Mouse (Mus musculus): ENCODE results near the gene Msi2. TPM values are rescaled to one million over a fixed set of nuclear protein-coding genes. Genes with fewer than 3 reads are reported as not detected.
A peak's percentile ranks its signal among the peaks of the same experiment; 100 is the strongest.

Gene Msi2
- polyA plus RNA-seq, 1 experiment from 2014 or later, result 21.3 TPM

GRCm38 (mm10) chr11:88299345-88299744 lies 419.0 kb downstream of the Msi2 start:
- Histone ChIP-seq H3K4me1 (peaks cover 17% of the 10 kb centered on the region), H3K27me3 (peaks cover 46% of the 10 kb centered on the region), H3K36me3 (no peaks in the 10 kb centered on the region), H3K4me2 (replicated peaks) (no peak overlapping the region), H3K9ac (no peak overlapping the region), H3K9me3 (no peaks in the 10 kb centered on the region), H3K4me3 (no peak overlapping the region), H3K27ac (no peak overlapping the region)
- 80% methylated on average over 4 of the region's 4 CpGs for WGBS
- ATAC-seq (ENCODE audit: low FRiP score, low read depth), result no peak

- no peaks in the 10 kb centered on the region for H3K36me3 ChIP-seq
- 35% methylated on average over 4 of the region's 4 CpGs for WGBS
These were observed 420.8 kb downstream of the Msi2 start for GRCm38 (mm10) chr11:88297526-88297925.

GRCm38 (mm10) chr11:88295298-88295697 lies 423.0 kb downstream of the Msi2 start:
- Histone ChIP-seq H3K4me2 (replicated peaks) (no peak overlapping the region), H3K27ac (no peak overlapping the region), H3K27me3 (peaks cover 61% of the 10 kb centered on the region), H3K4me1 (peaks cover 26% of the 10 kb centered on the region), H3K9ac (no peak overlapping the region), H3K9me3 (no peaks in the 10 kb centered on the region), H3K36me3 (no peaks in the 10 kb centered on the region), H3K4me3 (no peak overlapping the region)
- ATAC-seq (ENCODE audit: low FRiP score, low read depth), result no peak; the same call in 1 of the 2 replicates
- 31% methylated on average over 5 of the region's 5 CpGs for WGBS

More at GRCm38 (mm10) chr11:88297526-88297925, 420.8 kb downstream of the Msi2 start:
- Histone ChIP-seq H3K27ac (no peak overlapping the region), H3K4me3 (no peak overlapping the region), H3K9me3 (no peaks in the 10 kb centered on the region), H3K9ac (no peak overlapping the region), H3K4me2 (replicated peaks) (no peak overlapping the region), H3K4me1 (peaks cover 26% of the 10 kb centered on the region), H3K27me3 (peaks cover 58% of the 10 kb centered on the region)
- ATAC-seq (ENCODE audit: low FRiP score, low read depth), result no peak

GRCm38 (mm10) chr11:88294394-88294710 lies 424.0 kb downstream of the Msi2 start:
- no peak overlapping the region for H3K27ac ChIP-seq
- H3K9me3 ChIP-seq, result no peaks in the 10 kb centered on the region
- no peak for ATAC-seq (ENCODE audit: low FRiP score, low read depth)
- no peaks in the 10 kb centered on the region for H3K36me3 ChIP-seq
- peaks cover 55% of the 10 kb centered on the region for H3K27me3 ChIP-seq
- H3K4me1 ChIP-seq, result peaks cover 26% of the 10 kb centered on the region
- peak overlapping the region; percentile 39 for H3K4me3 ChIP-seq
- 16% methylated on average over 17 of the region's 17 CpGs for WGBS
- H3K4me2 ChIP-seq (replicated peaks), result peak overlapping the region; percentile 67
- peak overlapping the region; percentile 55 for H3K9ac ChIP-seq

- Histone ChIP-seq H3K4me2 (replicated peaks) (peak within 1 kb of the TSS; percentile 67), H3K27me3 (peaks cover 60% of the 10 kb centered on the region), H3K36me3 (no peaks in the 10 kb centered on the region), H3K27ac (no peak within 1 kb of the TSS), H3K9ac (peak within 1 kb of the TSS; percentile 55), H3K4me1 (peaks cover 30% of the 10 kb centered on the region), H3K4me3 (peak within 1 kb of the TSS; percentile 39), H3K9me3 (no peaks in the 10 kb centered on the region)
- WGBS, result 22% methylated on average over 20 of the region's 20 CpGs
- ATAC-seq (ENCODE audit: low FRiP score, low read depth), result no peak
These were observed 424.5 kb downstream of the Msi2 start, which contains the start of gene Ccdc182 for GRCm38 (mm10) chr11:88293631-88294393. TSS of gene Ccdc182 (plus strand) at chr11:88294058.

- Histone ChIP-seq H3K36me3 (no peaks in the 10 kb centered on the region), H3K9me3 (no peaks in the 10 kb centered on the region), H3K27ac (no peak overlapping the region), H3K27me3 (peaks cover 48% of the 10 kb centered on the region), H3K9ac (no peak overlapping the region), H3K4me2 (replicated peaks) (no peak overlapping the region), H3K4me1 (peaks cover 36% of the 10 kb centered on the region), H3K4me3 (no peak overlapping the region)
- 44% methylated on average over 4 of the region's 4 CpGs for WGBS
- ATAC-seq (ENCODE audit: low FRiP score, low read depth), result no peak
These were observed 426.6 kb downstream of the Msi2 start for GRCm38 (mm10) chr11:88291688-88292087.

GRCm38 (mm10) chr11:88291245-88291644 lies 427.1 kb downstream of the Msi2 start:
- H3K4me3 ChIP-seq, result no peak overlapping the region
- no peaks in the 10 kb centered on the region for H3K9me3 ChIP-seq
- peaks cover 36% of the 10 kb centered on the region for H3K4me1 ChIP-seq
- no peak overlapping the region for H3K9ac ChIP-seq
- ATAC-seq (ENCODE audit: low FRiP score, low read depth), result no peak
- peaks cover 45% of the 10 kb centered on the region for H3K27me3 ChIP-seq
- WGBS, result 64% methylated on average over 4 of the region's 4 CpGs
- no peak overlapping the region for H3K27ac ChIP-seq
- H3K4me2 ChIP-seq (replicated peaks), result no peak overlapping the region
- H3K36me3 ChIP-seq, result no peaks in the 10 kb centered on the region

Small RNA genes within 50 kb of the gene (microRNA-seq; reads per million reads assigned to microRNA genes)
- 3.3 reads per million, percentile 14 among the genes with 10 or more reads in this experiment for gene Mir378b

Other genes with a start within 250 kb of the Msi2 start
- gene Akap1, start 146.1 kb upstream of the Msi2 start, polyA plus RNA-seq (2015; fragmentation: Nextera tagmentation; extraction: Ambion mirVana), result 16.2 and 16.9 TPM in 2 replicates
- 77.2 and 80.8 TPM in 2 replicates for gene Scpep1, start 237.0 kb upstream of the Msi2 start, polyA plus RNA-seq (2015; fragmentation: Nextera tagmentation; extraction: Ambion mirVana)
- gene Elobl, start 248.4 kb upstream of the Msi2 start, polyA plus RNA-seq (2015; fragmentation: Nextera tagmentation; extraction: Ambion mirVana), result not detected in 2 replicates